Mouse (Mus musculus) heart, embryonic 11.5 days (tissue): Measurements from ENCODE around the gene 5730522E02Rik. TPM values are rescaled to one million over a fixed set of nuclear protein-coding genes. Genes with fewer than 3 reads are reported as not detected.

Experiments
- ATAC-seq: fragments of 200-750 bp; cut with Nextera tagmentation; replicated peaks from 2 replicates; pipeline ENCODE4 v1.8.0; 2017; ENCODE audit warnings: moderate library complexity; ENCODE audit not compliant: insufficient number of reproducible peaks, low FRiP score, low TSS enrichment
- H3K27ac ChIP-seq: fragments of 300-500 bp; sonication (generic); 2 replicates; pipeline ENCODE4 v1.5.1; 2014; ENCODE audit warnings: mild to moderate bottlenecking, low read depth, low read length
- H3K27me3 ChIP-seq: fragments of 300-500 bp; sonication (generic); 2 replicates; pipeline ENCODE4 v1.6.1; 2014; ENCODE audit warnings: mild to moderate bottlenecking, low read length, mixed read lengths; ENCODE audit not compliant: control insufficient read depth, insufficient read depth
- H3K36me3 ChIP-seq: fragments of 300-500 bp; sonication (generic); 2 replicates; pipeline ENCODE4 v1.6.1; 2014; ENCODE audit warnings: mild to moderate bottlenecking, low read length, moderate library complexity, mixed read lengths; ENCODE audit not compliant: control insufficient read depth, insufficient read depth
- H3K4me1 ChIP-seq: fragments of 300-500 bp; sonication (generic); 2 replicates; pipeline ENCODE4 v1.6.1; 2014; ENCODE audit warnings: low read length; ENCODE audit not compliant: control insufficient read depth, insufficient read depth
- H3K4me2 ChIP-seq: fragments of 300-500 bp; sonication (generic); 2 replicates; pipeline ENCODE4 v1.6.1; 2014; ENCODE audit warnings: mild to moderate bottlenecking, moderate library complexity
- H3K4me3 ChIP-seq: fragments of 300-500 bp; sonication (generic); 2 replicates; pipeline ENCODE4 v1.5.1; 2014; ENCODE audit warnings: low read depth, low read length
- H3K9ac ChIP-seq: fragments of 300-500 bp; sonication (generic); 2 replicates; pipeline ENCODE4 v1.6.1; 2014; ENCODE audit warnings: mild to moderate bottlenecking, low read depth, low read length, moderate library complexity
- H3K9me3 ChIP-seq: fragments of 300-500 bp; sonication (generic); replicated peaks from 2 replicates; pipeline ENCODE4 v1.6.1; 2016; ENCODE audit warnings: low read length; ENCODE audit not compliant: control insufficient read depth
- WGBS: fragments of 180-500 bp; shearing (Covaris S2); extraction: QIAGEN DNeasy Blood & Tissue Kit; methylation state at CpG from one replicate; pipeline ENCODE4 v1.1.7; 2014; ENCODE audit not compliant: insufficient replicate concordance; 5-methylcytosine and 5-hydroxymethylcytosine counted together
- polyA plus RNA-seq: library from polyadenylated mRNA; unstranded; fragments of >200 nt; fragmentation: Nextera tagmentation; extraction: Ambion mirVana; gene quantifications from 2 replicates; pipeline ENCODE4 v1.2.1, GENCODE M21; 2014

Gene 5730522E02Rik
- polyA plus RNA-seq, 1 experiment from 2014 or later = 1.3 TPM

- H3K36me3 ChIP-seq = no peaks in the 10 kb centered on the region
- no peaks in the 10 kb centered on the region for H3K9me3 ChIP-seq
- 72% methylated on average over 9 of the region's 9 CpGs for WGBS
- H3K4me3 ChIP-seq = no peak overlapping the region
- no peak for ATAC-seq
- H3K27ac ChIP-seq = no peak overlapping the region
- no peak overlapping the region for H3K9ac ChIP-seq
- H3K27me3 ChIP-seq = no peaks in the 10 kb centered on the region
- no peak overlapping the region for H3K4me2 ChIP-seq
- no peaks in the 10 kb centered on the region for H3K4me1 ChIP-seq
These were observed 354.8 kb downstream of the 5730522E02Rik start for GRCm38 (mm10) chr11:25855794-25856193.

GRCm38 (mm10) chr11:25854216-25854615, 356.3 kb downstream of the 5730522E02Rik start:
- no peak overlapping the region for H3K27ac ChIP-seq
- H3K4me2 ChIP-seq = no peak overlapping the region
- no peaks in the 10 kb centered on the region for H3K36me3 ChIP-seq
- no peak overlapping the region for H3K4me3 ChIP-seq
- ATAC-seq = no peak
- H3K9ac ChIP-seq = no peak overlapping the region
- no peaks in the 10 kb centered on the region for H3K9me3 ChIP-seq
- WGBS = 84% methylated on average over 10 of the region's 10 CpGs
- no peaks in the 10 kb centered on the region for H3K27me3 ChIP-seq
- H3K4me1 ChIP-seq = no peaks in the 10 kb centered on the region

- no peak for ATAC-seq
- Histone ChIP-seq H3K4me2 (no peak overlapping the region), H3K9ac (no peak overlapping the region), H3K27ac (no peak overlapping the region), H3K9me3 (no peaks in the 10 kb centered on the region), H3K4me3 (no peak overlapping the region), H3K27me3 (no peaks in the 10 kb centered on the region), H3K36me3 (no peaks in the 10 kb centered on the region), H3K4me1 (no peaks in the 10 kb centered on the region)
- 42% methylated on average over 5 of the region's 5 CpGs for WGBS
These were observed 357.5 kb downstream of the 5730522E02Rik start for GRCm38 (mm10) chr11:25853032-25853431.

- Histone ChIP-seq H3K4me2 (peak overlapping the region; percentile 21), H3K36me3 (no peaks in the 10 kb centered on the region), H3K4me3 (no peak overlapping the region), H3K27me3 (no peaks in the 10 kb centered on the region), H3K27ac (no peak overlapping the region), H3K9me3 (no peaks in the 10 kb centered on the region), H3K9ac (no peak overlapping the region), H3K4me1 (no peaks in the 10 kb centered on the region)
- whole genome bisulfite sequencing = 49% methylated on average over 14 of the region's 14 CpGs
- ATAC-seq = no peak
These were observed 361.5 kb downstream of the 5730522E02Rik start for GRCm38 (mm10) chr11:25848824-25849644.

GRCm38 (mm10) chr11:25838451-25838850, 372.1 kb downstream of the 5730522E02Rik start:
- no peaks in the 10 kb centered on the region for H3K36me3 ChIP-seq
- ATAC-seq = no peak
- H3K4me2 ChIP-seq = no peak overlapping the region
- no peaks in the 10 kb centered on the region for H3K4me1 ChIP-seq
- no peaks in the 10 kb centered on the region for H3K27me3 ChIP-seq
- H3K4me3 ChIP-seq = no peak overlapping the region
- no peak overlapping the region for H3K9ac ChIP-seq
- H3K27ac ChIP-seq = no peak overlapping the region
- H3K9me3 ChIP-seq = no peaks in the 10 kb centered on the region
- WGBS = 74% methylated on average over 1 of the region's 1 CpGs

GRCm38 (mm10) chr11:25819789-25820188, 390.8 kb downstream of the 5730522E02Rik start:
- Histone ChIP-seq H3K36me3 (no peaks in the 10 kb centered on the region), H3K9ac (no peak overlapping the region), H3K27me3 (no peaks in the 10 kb centered on the region), H3K27ac (no peak overlapping the region), H3K4me1 (no peaks in the 10 kb centered on the region), H3K9me3 (no peaks in the 10 kb centered on the region), H3K4me2 (no peak overlapping the region), H3K4me3 (no peak overlapping the region)
- ATAC-seq = no peak

- Histone ChIP-seq H3K27ac (no peak overlapping the region), H3K9ac (no peak overlapping the region), H3K4me1 (no peaks in the 10 kb centered on the region), H3K9me3 (no peaks in the 10 kb centered on the region), H3K4me2 (no peak overlapping the region), H3K4me3 (no peak overlapping the region), H3K36me3 (no peaks in the 10 kb centered on the region), H3K27me3 (no peaks in the 10 kb centered on the region)
- no peak for ATAC-seq
- WGBS = 71% methylated on average over 2 of the region's 2 CpGs
These were observed 397.1 kb downstream of the 5730522E02Rik start for GRCm38 (mm10) chr11:25813446-25813845.

GRCm38 (mm10) chr11:25787691-25788090, 422.9 kb downstream of the 5730522E02Rik start:
- no peak overlapping the region for H3K4me2 ChIP-seq
- no peaks in the 10 kb centered on the region for H3K27me3 ChIP-seq
- H3K9ac ChIP-seq = no peak overlapping the region
- H3K9me3 ChIP-seq = no peaks in the 10 kb centered on the region
- H3K4me1 ChIP-seq = no peaks in the 10 kb centered on the region
- WGBS = 81% methylated on average over 1 of the region's 1 CpGs
- H3K36me3 ChIP-seq = no peaks in the 10 kb centered on the region
- no peak overlapping the region for H3K27ac ChIP-seq
- no peak overlapping the region for H3K4me3 ChIP-seq
- ATAC-seq = no peak

GRCm38 (mm10) chr11:25772231-25772630, 438.3 kb downstream of the 5730522E02Rik start:
- WGBS = 73% methylated on average over 1 of the region's 1 CpGs
- Histone ChIP-seq H3K4me1 (no peaks in the 10 kb centered on the region), H3K9ac (no peak overlapping the region), H3K27me3 (no peaks in the 10 kb centered on the region), H3K36me3 (no peaks in the 10 kb centered on the region), H3K4me2 (no peak overlapping the region), H3K27ac (no peak overlapping the region), H3K9me3 (no peaks in the 10 kb centered on the region), H3K4me3 (no peak overlapping the region)
- no peak for ATAC-seq
